Mouse (Mus musculus): ENCODE measurements around the gene Cd93. TPM values are rescaled to one million over a fixed set of nuclear protein-coding genes. Genes with fewer than 3 reads are reported as not detected.

The Cd93 gene
- polyA plus RNA-seq, 1 experiment from 2014 or later = 11.8 TPM

GRCm38 (mm10) chr2:148441421-148441820, 1.9 kb downstream of the Cd93 start:
- H3K36me3 ChIP-seq = no peaks in the 10 kb centered on the region
- 0 out of 2 replicates have a peak overlapping the region, but pooled peaks have one; percentile 7 for H3K27ac ChIP-seq (replicated peaks)
- H3K4me2 ChIP-seq (replicated peaks) = no peak overlapping the region
- H3K4me1 ChIP-seq = no peaks in the 10 kb centered on the region
- no peak for ATAC-seq (ENCODE audit: insufficient number of reproducible peaks, low FRiP score, low TSS enrichment, low read depth)
- H3K27me3 ChIP-seq = no peaks in the 10 kb centered on the region
- peak overlapping the region; percentile 11; the same call in 1 of the 2 replicates for H3K4me3 ChIP-seq (replicated peaks)
- H3K9ac ChIP-seq = no peak overlapping the region
- 89% methylated on average over 10 of the region's 10 CpGs for WGBS
- no peaks in the 10 kb centered on the region for H3K9me3 ChIP-seq (replicated peaks)

- no peak for ATAC-seq (ENCODE audit: insufficient number of reproducible peaks, low FRiP score, low TSS enrichment, low read depth)
- H3K9ac ChIP-seq = no peak overlapping the region
- H3K27ac ChIP-seq (replicated peaks) = no peak overlapping the region
- no peaks in the 10 kb centered on the region for H3K9me3 ChIP-seq (replicated peaks)
- H3K4me2 ChIP-seq (replicated peaks) = no peak overlapping the region
- no peak overlapping the region for H3K4me3 ChIP-seq (replicated peaks)
- no peaks in the 10 kb centered on the region for H3K36me3 ChIP-seq
- no peaks in the 10 kb centered on the region for H3K27me3 ChIP-seq
- no peaks in the 10 kb centered on the region for H3K4me1 ChIP-seq
- WGBS = 49% methylated on average over 3 of the region's 3 CpGs
Observed at GRCm38 (mm10) chr2:148439691-148440276, 3.6 kb downstream of the Cd93 start.

- no peaks in the 10 kb centered on the region for H3K27me3 ChIP-seq
- no peaks in the 10 kb centered on the region for H3K9me3 ChIP-seq (replicated peaks)
- H3K27ac ChIP-seq (replicated peaks) = no peak overlapping the region
- no peaks in the 10 kb centered on the region for H3K4me1 ChIP-seq
- 41% methylated on average over 3 of the region's 3 CpGs for WGBS
- H3K9ac ChIP-seq = no peak overlapping the region
- no peak overlapping the region for H3K4me2 ChIP-seq (replicated peaks)
- H3K4me3 ChIP-seq (replicated peaks) = no peak overlapping the region
- no peaks in the 10 kb centered on the region for H3K36me3 ChIP-seq
- no peak for ATAC-seq (ENCODE audit: insufficient number of reproducible peaks, low FRiP score, low TSS enrichment, low read depth)
Observed at GRCm38 (mm10) chr2:148436285-148436684, 7.1 kb downstream of the Cd93 start.

- Histone ChIP-seq H3K9ac (no peak overlapping the region), H3K4me1 (no peaks in the 10 kb centered on the region), H3K27ac (replicated peaks) (no peak overlapping the region), H3K36me3 (no peaks in the 10 kb centered on the region), H3K4me3 (replicated peaks) (no peak overlapping the region), H3K9me3 (replicated peaks) (no peaks in the 10 kb centered on the region), H3K27me3 (no peaks in the 10 kb centered on the region), H3K4me2 (replicated peaks) (no peak overlapping the region)
- 80% methylated on average over 2 of the region's 2 CpGs for WGBS
- no peak for ATAC-seq (ENCODE audit: insufficient number of reproducible peaks, low FRiP score, low TSS enrichment, low read depth)
Observed at GRCm38 (mm10) chr2:148432346-148432745, 11.0 kb downstream of the Cd93 start.

GRCm38 (mm10) chr2:148430941-148431340, 12.4 kb downstream of the Cd93 start:
- ATAC-seq (ENCODE audit: insufficient number of reproducible peaks, low FRiP score, low TSS enrichment, low read depth) = no peak
- Histone ChIP-seq H3K27me3 (no peaks in the 10 kb centered on the region), H3K9ac (no peak overlapping the region), H3K36me3 (no peaks in the 10 kb centered on the region), H3K4me3 (replicated peaks) (no peak overlapping the region), H3K4me1 (no peaks in the 10 kb centered on the region), H3K27ac (replicated peaks) (no peak overlapping the region), H3K4me2 (replicated peaks) (no peak overlapping the region), H3K9me3 (replicated peaks) (no peaks in the 10 kb centered on the region)
- WGBS = 46% methylated on average over 4 of the region's 4 CpGs

GRCm38 (mm10) chr2:148429001-148429505, 14.3 kb downstream of the Cd93 start:
- H3K27me3 ChIP-seq = no peaks in the 10 kb centered on the region
- no peaks in the 10 kb centered on the region for H3K36me3 ChIP-seq
- ATAC-seq (ENCODE audit: insufficient number of reproducible peaks, low FRiP score, low TSS enrichment, low read depth) = no peak
- no peak overlapping the region for H3K4me3 ChIP-seq (replicated peaks)
- H3K4me2 ChIP-seq (replicated peaks) = no peak overlapping the region
- H3K27ac ChIP-seq (replicated peaks) = no peak overlapping the region
- H3K4me1 ChIP-seq = no peaks in the 10 kb centered on the region
- H3K9me3 ChIP-seq (replicated peaks) = no peaks in the 10 kb centered on the region
- H3K9ac ChIP-seq = no peak overlapping the region

- WGBS = 74% methylated on average over 3 of the region's 3 CpGs
- ATAC-seq (ENCODE audit: insufficient number of reproducible peaks, low FRiP score, low TSS enrichment, low read depth) = no peak
- Histone ChIP-seq H3K4me1 (no peaks in the 10 kb centered on the region), H3K4me3 (replicated peaks) (no peak overlapping the region), H3K27me3 (no peaks in the 10 kb centered on the region), H3K9me3 (replicated peaks) (no peaks in the 10 kb centered on the region), H3K4me2 (replicated peaks) (no peak overlapping the region), H3K27ac (replicated peaks) (no peak overlapping the region), H3K9ac (no peak overlapping the region), H3K36me3 (no peaks in the 10 kb centered on the region)
Observed at GRCm38 (mm10) chr2:148428523-148428922, 14.8 kb downstream of the Cd93 start.

- 80% methylated on average over 3 of the region's 3 CpGs for WGBS
- Histone ChIP-seq H3K9me3 (replicated peaks) (no peaks in the 10 kb centered on the region), H3K27me3 (no peaks in the 10 kb centered on the region), H3K36me3 (no peaks in the 10 kb centered on the region), H3K9ac (no peak overlapping the region), H3K4me3 (replicated peaks) (no peak overlapping the region), H3K27ac (replicated peaks) (no peak overlapping the region), H3K4me2 (replicated peaks) (no peak overlapping the region), H3K4me1 (no peaks in the 10 kb centered on the region)
- no peak for ATAC-seq (ENCODE audit: insufficient number of reproducible peaks, low FRiP score, low TSS enrichment, low read depth)
Observed at GRCm38 (mm10) chr2:148427553-148427952, 15.8 kb downstream of the Cd93 start.

GRCm38 (mm10) chr2:148425709-148426382, 17.5 kb downstream of the Cd93 start:
- Histone ChIP-seq H3K9ac (no peak overlapping the region), H3K36me3 (no peaks in the 10 kb centered on the region), H3K4me1 (no peaks in the 10 kb centered on the region), H3K27ac (replicated peaks) (no peak overlapping the region), H3K4me3 (replicated peaks) (no peak overlapping the region), H3K4me2 (replicated peaks) (no peak overlapping the region), H3K27me3 (no peaks in the 10 kb centered on the region), H3K9me3 (replicated peaks) (no peaks in the 10 kb centered on the region)
- WGBS = 64% methylated on average over 5 of the region's 5 CpGs
- ATAC-seq (ENCODE audit: insufficient number of reproducible peaks, low FRiP score, low TSS enrichment, low read depth) = no peak

- no peaks in the 10 kb centered on the region for H3K36me3 ChIP-seq
- no peak overlapping the region for H3K4me3 ChIP-seq (replicated peaks)
- ATAC-seq (ENCODE audit: insufficient number of reproducible peaks, low FRiP score, low TSS enrichment, low read depth) = no peak
Observed at GRCm38 (mm10) chr2:148421706-148422105, 21.7 kb downstream of the Cd93 start.

GRCm38 (mm10) chr2:148421112-148421511, 22.3 kb downstream of the Cd93 start:
- Histone ChIP-seq H3K4me1 (0 out of 2 replicates have a peak, but pooled peaks cover 3% of the 10 kb centered on the region), H3K4me2 (replicated peaks) (no peak overlapping the region), H3K9me3 (replicated peaks) (no peaks in the 10 kb centered on the region), H3K9ac (no peak overlapping the region), H3K4me3 (replicated peaks) (no peak overlapping the region), H3K36me3 (no peaks in the 10 kb centered on the region), H3K27me3 (0 out of 2 replicates have a peak, but pooled peaks cover under 1% of the 10 kb centered on the region), H3K27ac (replicated peaks) (no peak overlapping the region)
- ATAC-seq (ENCODE audit: insufficient number of reproducible peaks, low FRiP score, low TSS enrichment, low read depth) = no peak
- 47% methylated on average over 1 of the region's 1 CpGs for WGBS

More at GRCm38 (mm10) chr2:148421706-148422105, 21.7 kb downstream of the Cd93 start:
- H3K27ac ChIP-seq (replicated peaks) = no peak overlapping the region
- H3K9me3 ChIP-seq (replicated peaks) = no peaks in the 10 kb centered on the region
- H3K4me1 ChIP-seq = 0 out of 2 replicates have a peak, but pooled peaks cover 3% of the 10 kb centered on the region
- 26% methylated on average over 1 of the region's 1 CpGs for WGBS
- no peaks in the 10 kb centered on the region for H3K27me3 ChIP-seq
- no peak overlapping the region for H3K9ac ChIP-seq
- no peak overlapping the region for H3K4me2 ChIP-seq (replicated peaks)
